Mouse (Mus musculus): ENCODE data around the gene Zscan22. TPM values are rescaled to one million over a fixed set of nuclear protein-coding genes. Genes with fewer than 3 reads are reported as not detected.
"Not testable (repeated sequence)": the region's sequence is repeated elsewhere in the genome, so short reads cannot be mapped to it uniquely, and the experiment has no call there.

Zscan22 gene
- polyA plus RNA-seq, 1 experiment from 2014 or later, result 22.1 TPM

DNA sequence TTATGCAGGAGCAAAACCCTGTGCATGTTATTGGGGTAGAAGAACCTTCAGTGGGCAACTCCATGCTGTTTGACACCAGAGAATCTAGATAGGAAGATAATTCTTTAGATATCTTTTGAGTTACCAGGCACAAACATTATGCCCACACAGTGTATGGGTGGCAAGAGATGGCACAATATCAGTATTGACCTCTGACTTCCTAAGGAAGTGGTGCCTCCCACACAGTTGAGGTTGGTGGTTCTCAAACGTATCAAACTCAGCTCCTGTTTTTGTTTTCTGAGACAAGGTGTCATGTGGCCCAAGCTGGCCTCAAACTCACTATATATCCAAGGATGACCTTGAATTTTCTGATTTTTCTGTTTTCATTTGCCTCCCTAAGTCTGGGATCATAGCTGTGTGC, 6.3 kb upstream of the Zscan22 start:
- Histone ChIP-seq H3K4me2 (replicated peaks; ENCODE audit: low read depth, low read length) (no peak overlapping the region), H3K9me3 (ENCODE audit: control insufficient read depth, low read length) (no peaks in the 10 kb centered on the region), H3K9ac (ENCODE audit: low read depth, low read length) (no peak overlapping the region), H3K27me3 (ENCODE audit: control insufficient read depth, insufficient read depth, low read length) (no peaks in the 10 kb centered on the region), H3K4me3 (ENCODE audit: low read length) (no peak overlapping the region), H3K4me1 (ENCODE audit: control insufficient read depth, insufficient read depth, low read length) (no peaks in the 10 kb centered on the region), H3K36me3 (ENCODE audit: control insufficient read depth, insufficient read depth, low read length) (peaks cover 41% of the 10 kb centered on the region), H3K27ac (ENCODE audit: low read depth, low read length) (no peak overlapping the region)
- no peak for ATAC-seq (ENCODE audit: low FRiP score, low TSS enrichment)
- 79% methylated on average over 1 of the region's 1 CpGs for WGBS

DNA sequence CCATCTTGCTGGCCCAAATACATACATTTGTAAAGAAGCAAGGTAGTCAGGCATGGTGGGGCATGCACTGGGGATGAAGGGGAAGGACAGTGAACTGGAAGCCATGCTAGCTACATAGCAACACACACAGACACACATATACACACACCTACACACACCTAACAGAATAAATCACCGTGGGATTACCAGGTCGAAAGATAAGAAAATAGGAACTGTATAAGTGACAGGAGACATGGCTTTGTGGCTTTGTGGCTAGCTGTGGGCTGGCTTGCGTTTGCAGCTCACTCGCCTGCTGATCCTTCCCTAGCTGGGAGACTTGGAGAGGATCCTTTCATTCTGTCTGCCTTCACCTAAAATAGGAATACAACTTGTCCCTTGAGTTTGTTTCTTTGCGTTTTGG, 3.9 kb downstream of the Zscan22 start:
- no peaks in the 10 kb centered on the region for H3K27me3 ChIP-seq (ENCODE audit: control insufficient read depth, insufficient read depth, low read length)
- H3K9ac ChIP-seq (ENCODE audit: low read depth, low read length), result no peak overlapping the region
- no peak overlapping the region for H3K27ac ChIP-seq (ENCODE audit: low read depth, low read length)
- no peaks in the 10 kb centered on the region for H3K9me3 ChIP-seq (ENCODE audit: control insufficient read depth, low read length)
- H3K4me3 ChIP-seq (ENCODE audit: low read length), result no peak overlapping the region
- H3K4me2 ChIP-seq (replicated peaks; ENCODE audit: low read depth, low read length), result no peak overlapping the region
- no peaks in the 10 kb centered on the region; the same call in 1 of the 2 replicates for H3K4me1 ChIP-seq (ENCODE audit: control insufficient read depth, insufficient read depth, low read length)
- WGBS, result 96% methylated on average over 5 of the region's 5 CpGs
- no peak for ATAC-seq (ENCODE audit: low FRiP score, low TSS enrichment)
- H3K36me3 ChIP-seq (ENCODE audit: control insufficient read depth, insufficient read depth, low read length), result peaks cover 21% of the 10 kb centered on the region

DNA sequence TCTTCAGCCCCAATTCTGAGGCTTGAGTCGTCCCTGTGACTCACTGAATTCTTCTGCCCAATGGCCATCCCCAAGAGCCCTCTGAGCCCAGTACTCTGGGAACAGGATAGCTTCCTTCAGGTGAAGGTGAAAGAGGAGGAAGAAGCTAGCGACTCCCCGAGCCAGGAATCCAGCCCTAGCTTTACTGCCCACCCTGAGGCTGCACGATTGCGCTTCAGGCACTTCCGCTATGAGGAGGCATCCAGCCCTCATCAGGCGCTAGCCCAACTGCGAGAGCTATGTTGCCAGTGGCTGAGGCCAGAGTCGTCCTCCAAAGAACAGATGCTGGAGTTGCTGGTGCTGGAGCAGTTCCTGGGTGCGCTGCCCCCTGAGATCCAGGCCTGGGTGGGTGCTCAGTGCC, 6.0 kb downstream of the Zscan22 start:
- Histone ChIP-seq H3K9me3 (ENCODE audit: control insufficient read depth, low read length) (no peaks in the 10 kb centered on the region), H3K4me1 (ENCODE audit: control insufficient read depth, insufficient read depth, low read length) (no peaks in the 10 kb centered on the region; the same call in 1 of the 2 replicates), H3K27ac (ENCODE audit: low read depth, low read length) (no peak overlapping the region), H3K9ac (ENCODE audit: low read depth, low read length) (no peak overlapping the region), H3K27me3 (ENCODE audit: control insufficient read depth, insufficient read depth, low read length) (no peaks in the 10 kb centered on the region), H3K36me3 (ENCODE audit: control insufficient read depth, insufficient read depth, low read length) (peaks cover 40% of the 10 kb centered on the region), H3K4me3 (ENCODE audit: low read length) (no peak overlapping the region), H3K4me2 (replicated peaks; ENCODE audit: low read depth, low read length) (no peak overlapping the region)
- 49% methylated on average over 10 of the region's 10 CpGs for WGBS
- no peak for ATAC-seq (ENCODE audit: low FRiP score, low TSS enrichment)

DNA sequence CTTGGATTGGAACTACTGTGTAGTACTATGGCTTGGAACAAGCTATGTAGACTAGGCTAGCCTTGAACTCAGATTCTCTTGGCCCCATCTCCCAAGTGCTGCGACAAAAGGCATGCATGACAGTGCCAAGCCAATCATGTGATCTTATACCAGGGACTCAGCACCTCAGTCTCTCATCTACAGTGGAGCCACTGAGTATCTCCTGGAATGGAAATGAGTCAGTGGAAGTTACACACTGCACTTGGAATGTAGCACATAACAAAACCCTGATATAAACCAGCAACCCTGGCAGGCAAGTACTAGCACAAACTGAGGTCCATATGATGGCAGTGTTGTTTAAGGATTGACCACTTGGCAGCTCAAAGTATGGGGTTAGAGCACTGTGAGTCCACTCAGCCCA, 7.5 kb downstream of the Zscan22 start:
- Histone ChIP-seq H3K4me2 (replicated peaks; ENCODE audit: low read depth, low read length) (no peak overlapping the region), H3K4me3 (ENCODE audit: low read length) (no peak overlapping the region), H3K4me1 (ENCODE audit: control insufficient read depth, insufficient read depth, low read length) (no peaks in the 10 kb centered on the region), H3K9me3 (ENCODE audit: control insufficient read depth, low read length) (no peaks in the 10 kb centered on the region), H3K27ac (ENCODE audit: low read depth, low read length) (no peak overlapping the region), H3K36me3 (ENCODE audit: control insufficient read depth, insufficient read depth, low read length) (peaks cover 43% of the 10 kb centered on the region), H3K27me3 (ENCODE audit: control insufficient read depth, insufficient read depth, low read length) (no peaks in the 10 kb centered on the region), H3K9ac (ENCODE audit: low read depth, low read length) (no peak overlapping the region)
- WGBS, result 97% methylated on average over 1 of the region's 1 CpGs
- no peak for ATAC-seq (ENCODE audit: low FRiP score, low TSS enrichment)

DNA sequence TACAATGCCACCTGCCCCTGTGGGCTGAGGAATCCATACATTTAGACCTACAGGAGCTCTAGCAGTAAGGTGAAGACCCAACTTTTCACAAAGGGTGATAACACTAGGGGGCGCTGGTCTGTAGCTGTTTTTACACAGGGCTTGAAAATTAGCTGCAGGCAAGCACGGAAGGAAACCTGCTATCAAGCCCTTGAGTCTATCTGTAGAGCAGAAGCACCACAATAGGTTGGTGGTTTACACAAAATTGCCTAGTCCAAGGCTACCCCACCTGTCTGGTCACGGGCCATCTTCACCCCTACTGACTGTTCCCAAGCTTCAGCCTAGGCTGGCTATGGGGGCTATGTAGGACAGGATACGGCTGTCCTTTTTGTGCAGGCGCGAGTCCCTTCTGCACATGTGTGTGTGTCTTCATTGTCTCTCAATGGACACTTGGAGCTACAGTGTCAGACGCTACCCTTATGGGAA, 11.9 kb downstream of the Zscan22 start:
- peak overlapping the region; percentile 64; the same call in 1 of the 2 replicates for H3K9ac ChIP-seq (ENCODE audit: low read depth, low read length)
- peaks cover 35% of the 10 kb centered on the region for H3K36me3 ChIP-seq (ENCODE audit: control insufficient read depth, insufficient read depth, low read length)
- peak overlapping the region; percentile 92 for H3K27ac ChIP-seq (ENCODE audit: low read depth, low read length)
- H3K9me3 ChIP-seq (ENCODE audit: control insufficient read depth, low read length), result no peaks in the 10 kb centered on the region
- H3K4me3 ChIP-seq (ENCODE audit: low read length), result peak overlapping the region; percentile 46
- peak; percentile 45 for ATAC-seq (ENCODE audit: low FRiP score, low TSS enrichment)
- H3K27me3 ChIP-seq (ENCODE audit: control insufficient read depth, insufficient read depth, low read length), result no peaks in the 10 kb centered on the region
- H3K4me1 ChIP-seq (ENCODE audit: control insufficient read depth, insufficient read depth, low read length), result no peaks in the 10 kb centered on the region
- H3K4me2 ChIP-seq (replicated peaks; ENCODE audit: low read depth, low read length), result peak overlapping the region; percentile 55
- 37% methylated on average over 7 of the region's 7 CpGs for WGBS

DNA sequence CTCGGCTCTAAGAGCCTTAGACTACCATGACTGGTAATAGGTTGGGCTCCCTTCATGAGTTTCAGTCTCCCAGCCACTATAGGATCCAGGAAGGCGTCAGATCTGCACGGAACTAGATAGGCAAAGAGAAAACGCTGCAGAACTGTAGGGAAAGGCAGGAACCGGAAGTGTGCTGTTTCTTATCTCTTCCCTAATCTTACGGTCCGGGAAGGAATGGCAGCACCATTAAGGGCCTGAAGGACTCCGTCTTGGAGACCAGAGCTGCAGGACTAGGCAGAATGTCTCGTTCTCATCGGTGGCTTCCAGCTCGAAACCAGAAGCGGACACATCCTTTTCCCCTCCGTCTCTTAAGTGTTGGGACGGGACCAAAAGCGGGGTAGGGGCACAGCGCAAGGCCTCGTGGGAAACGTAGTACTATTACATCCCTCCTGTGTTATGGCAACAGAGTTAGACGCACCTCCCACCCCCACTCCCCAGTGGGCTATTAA, 12.6 kb downstream of the Zscan22 start:
- H3K27ac ChIP-seq (ENCODE audit: low read depth, low read length), result peak overlapping the region; percentile 92
- WGBS, result 10% methylated on average over 19 of the region's 19 CpGs
- H3K27me3 ChIP-seq (ENCODE audit: control insufficient read depth, insufficient read depth, low read length), result no peaks in the 10 kb centered on the region
- no peaks in the 10 kb centered on the region for H3K9me3 ChIP-seq (ENCODE audit: control insufficient read depth, low read length)
- H3K4me3 ChIP-seq (ENCODE audit: low read length), result peak overlapping the region; percentile 46
- H3K4me1 ChIP-seq (ENCODE audit: control insufficient read depth, insufficient read depth, low read length), result no peaks in the 10 kb centered on the region
- H3K4me2 ChIP-seq (replicated peaks; ENCODE audit: low read depth, low read length), result peak overlapping the region; percentile 55
- peak overlapping the region; percentile 64 for H3K9ac ChIP-seq (ENCODE audit: low read depth, low read length)
- peak; percentile 87 for ATAC-seq (ENCODE audit: low FRiP score, low TSS enrichment)
- H3K36me3 ChIP-seq (ENCODE audit: control insufficient read depth, insufficient read depth, low read length), result peaks cover 34% of the 10 kb centered on the region

DNA sequence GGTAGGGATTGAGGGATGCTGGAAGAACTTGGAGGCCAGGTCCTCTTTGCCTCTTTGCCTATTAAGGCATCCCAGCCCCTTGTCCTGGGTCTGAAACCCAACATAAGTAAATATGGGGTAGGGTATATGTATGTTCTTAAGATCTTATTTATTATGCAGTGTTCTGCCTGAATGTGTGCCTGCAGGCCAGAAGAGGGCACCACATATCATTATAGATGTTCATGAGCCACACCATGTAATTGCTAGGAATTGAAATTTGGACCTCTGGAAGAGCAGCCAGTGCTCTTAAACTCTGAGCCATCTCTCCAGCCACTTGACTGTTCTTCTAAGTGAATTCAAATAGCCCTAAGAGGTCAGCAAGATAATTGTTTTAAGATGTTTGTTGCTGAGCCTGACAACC, 15.9 kb downstream of the Zscan22 start:
- Histone ChIP-seq H3K9ac (ENCODE audit: low read depth, low read length) (no peak overlapping the region), H3K27ac (ENCODE audit: low read depth, low read length) (no peak overlapping the region), H3K36me3 (ENCODE audit: control insufficient read depth, insufficient read depth, low read length) (peaks cover 4% of the 10 kb centered on the region; the same call in 1 of the 2 replicates), H3K4me2 (replicated peaks; ENCODE audit: low read depth, low read length) (no peak overlapping the region), H3K4me1 (ENCODE audit: control insufficient read depth, insufficient read depth, low read length) (no peaks in the 10 kb centered on the region), H3K27me3 (ENCODE audit: control insufficient read depth, insufficient read depth, low read length) (no peaks in the 10 kb centered on the region), H3K4me3 (ENCODE audit: low read length) (no peak overlapping the region), H3K9me3 (ENCODE audit: control insufficient read depth, low read length) (no peaks in the 10 kb centered on the region)
- no peak for ATAC-seq (ENCODE audit: low FRiP score, low TSS enrichment)

DNA sequence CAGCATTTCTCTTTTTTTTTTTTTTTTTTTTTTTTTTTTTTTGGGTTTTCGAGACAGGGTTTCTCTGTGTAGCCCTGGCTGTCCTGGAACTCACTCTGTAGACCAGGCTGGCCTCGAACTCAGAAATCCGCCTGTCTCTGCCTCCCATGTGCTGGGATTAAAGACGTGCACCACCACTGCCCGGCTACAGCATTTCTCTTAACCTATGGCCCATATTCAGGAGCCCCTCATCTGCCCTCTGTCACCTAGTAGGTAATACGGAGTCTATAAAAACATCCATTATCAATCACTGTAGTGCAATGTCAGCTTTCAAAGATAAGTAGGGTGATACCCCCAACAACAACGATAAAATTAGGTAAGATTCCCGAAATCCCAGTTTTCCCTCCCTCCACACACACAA, 22.9 kb downstream of the Zscan22 start:
- H3K4me2 ChIP-seq (replicated peaks; ENCODE audit: low read depth, low read length); ATAC-seq (ENCODE audit: low FRiP score, low TSS enrichment); H3K9me3 ChIP-seq (ENCODE audit: control insufficient read depth, low read length); H3K9ac ChIP-seq (ENCODE audit: low read depth, low read length); H3K4me3 ChIP-seq (ENCODE audit: low read length); H3K27me3 ChIP-seq (ENCODE audit: control insufficient read depth, insufficient read depth, low read length); H3K27ac ChIP-seq (ENCODE audit: low read depth, low read length): not testable (repeated sequence)
- 87% methylated on average over 7 of the region's 8 CpGs for WGBS
- peaks cover 25% of the 10 kb centered on the region for H3K36me3 ChIP-seq (ENCODE audit: control insufficient read depth, insufficient read depth, low read length)
- peaks cover 14% of the 10 kb centered on the region; the same call in 1 of the 2 replicates for H3K4me1 ChIP-seq (ENCODE audit: control insufficient read depth, insufficient read depth, low read length)

DNA sequence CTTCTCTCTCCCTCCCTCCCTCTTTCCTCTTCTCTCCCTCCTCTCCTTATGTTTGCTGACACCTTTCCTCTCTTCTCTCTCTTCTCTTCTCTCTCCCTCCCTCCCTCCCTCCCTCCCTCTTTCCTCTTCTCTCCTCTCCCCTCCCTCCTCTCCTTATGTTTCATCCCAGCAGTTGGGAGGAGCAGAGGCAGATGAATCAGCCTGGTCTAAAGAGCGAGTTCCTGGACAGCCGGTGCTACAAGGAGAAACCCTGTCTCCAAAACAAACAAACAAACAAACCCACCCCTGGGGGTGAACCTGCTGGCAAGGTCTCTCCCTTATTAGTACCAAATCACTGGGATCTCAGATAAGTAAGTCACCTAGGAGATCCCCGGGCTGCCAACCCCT, 23.7 kb downstream of the Zscan22 start:
- H3K9me3 ChIP-seq (ENCODE audit: control insufficient read depth, low read length), result no peaks in the 10 kb centered on the region
- WGBS, result 0% methylated on average over 3 of the region's 3 CpGs
- H3K4me3 ChIP-seq (ENCODE audit: low read length), result peak overlapping the region; percentile 74
- peak; percentile 18 for ATAC-seq (ENCODE audit: low FRiP score, low TSS enrichment)
- H3K27me3 ChIP-seq (ENCODE audit: control insufficient read depth, insufficient read depth, low read length), result no peaks in the 10 kb centered on the region
- H3K9ac ChIP-seq (ENCODE audit: low read depth, low read length), result peak overlapping the region; percentile 83
- peak overlapping the region; percentile 94 for H3K27ac ChIP-seq (ENCODE audit: low read depth, low read length)
- H3K4me1 ChIP-seq (ENCODE audit: control insufficient read depth, insufficient read depth, low read length), result peaks cover 14% of the 10 kb centered on the region; the same call in 1 of the 2 replicates
- H3K36me3 ChIP-seq (ENCODE audit: control insufficient read depth, insufficient read depth, low read length), result peaks cover 34% of the 10 kb centered on the region
- peak overlapping the region; percentile 72 for H3K4me2 ChIP-seq (replicated peaks; ENCODE audit: low read depth, low read length)

Measured in kidney, embryonic 14.5 days (tissue).